Mouse (Mus musculus) retina, postnatal 7 days (tissue): ENCODE data around the gene Gm3893.
"Not testable (repeated sequence)": the region's sequence is repeated elsewhere in the genome, so short reads cannot be mapped to it uniquely, and the experiment has no call there.

Source experiments
- DNase-seq: peaks from one replicate; pipeline ENCODE4 v3.0.0-alpha.2; 2012; ENCODE audit warnings: low read depth, low spot score

The Gm3893 gene

DNA sequence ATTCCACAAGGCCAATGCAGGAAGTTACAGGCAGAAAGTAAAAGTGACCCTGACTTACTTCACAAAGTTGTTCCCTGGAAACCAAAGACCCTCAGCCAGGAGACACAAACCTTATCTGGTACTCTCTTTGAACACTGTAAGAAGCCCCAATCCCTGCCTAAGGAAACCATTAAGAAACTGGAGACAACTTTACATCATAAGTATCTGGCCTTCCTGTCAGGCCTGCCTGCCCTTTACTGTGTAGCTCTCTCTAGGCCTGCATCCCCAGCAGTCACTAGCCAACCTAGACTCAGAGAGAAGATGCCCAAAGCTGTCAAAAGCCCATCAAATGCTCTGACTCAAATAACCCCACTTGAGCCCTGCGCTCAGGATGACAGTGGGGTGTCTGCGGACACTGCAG lies at the start of gene Gm3893:
Gene Gm3893 (plus strand): TSS at position 301 of the 400 bp plus-strand sequence.
- not testable (repeated sequence) for DNase-seq

DNA sequence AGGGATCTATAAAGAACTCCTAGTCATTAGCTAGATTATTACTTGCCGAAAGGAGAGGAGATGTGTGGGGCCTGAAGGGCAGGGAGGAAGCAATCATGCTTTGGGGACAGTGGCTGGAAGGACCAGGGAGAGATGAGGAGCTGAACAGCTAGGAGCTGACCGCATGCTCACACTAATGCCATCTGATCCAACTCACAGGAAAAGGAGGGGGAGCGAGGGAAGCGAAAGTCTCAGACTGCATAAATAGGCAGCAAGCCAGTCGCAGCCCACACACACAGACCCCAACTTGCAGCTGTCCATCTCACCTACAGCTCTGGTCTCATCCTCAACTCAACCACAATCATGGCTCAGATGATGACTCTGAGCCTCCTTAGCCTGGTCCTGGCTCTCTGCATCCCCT lies 23.5 kb downstream of the Gm3893 start, which contains the start of gene Gm13304:
Gene Gm13304 (plus strand): TSS at position 301 of the 400 bp plus-strand sequence.
- DNase-seq = not testable (repeated sequence)
